Mouse (Mus musculus) spleen, adult 2 months (tissue): Measurements from ENCODE around the gene Ngfr.

Source experiments
- CTCF ChIP-seq: fragments of 200-500 bp; IDR thresholded peaks from 2 replicates; pipeline ENCODE4 v1.5.1; 2011; ENCODE audit warnings: mild to moderate bottlenecking, inconsistent platforms; ENCODE audit not compliant: insufficient read depth, insufficient read length, insufficient replicate concordance; ENCODE audit errors: extremely low read depth
- POLR2A ChIP-seq: fragments of 200-500 bp; IDR thresholded peaks from 2 replicates; pipeline ENCODE4 v1.6.1; 2011; ENCODE audit warnings: low read depth, low read length, inconsistent platforms

GRCm38 (mm10) chr11:95557032-95557431, 30.5 kb downstream of the Ngfr start:
- TF ChIP-seq CTCF (no peak), POLR2A (no peak)
